Mouse (Mus musculus): Measurements from ENCODE around the gene Kif26b. TPM values are rescaled to one million over a fixed set of nuclear protein-coding genes. Genes with fewer than 3 reads are reported as not detected.

Kif26b gene
- polyA plus RNA-seq, 1 experiment = 0.45 TPM

DNA sequence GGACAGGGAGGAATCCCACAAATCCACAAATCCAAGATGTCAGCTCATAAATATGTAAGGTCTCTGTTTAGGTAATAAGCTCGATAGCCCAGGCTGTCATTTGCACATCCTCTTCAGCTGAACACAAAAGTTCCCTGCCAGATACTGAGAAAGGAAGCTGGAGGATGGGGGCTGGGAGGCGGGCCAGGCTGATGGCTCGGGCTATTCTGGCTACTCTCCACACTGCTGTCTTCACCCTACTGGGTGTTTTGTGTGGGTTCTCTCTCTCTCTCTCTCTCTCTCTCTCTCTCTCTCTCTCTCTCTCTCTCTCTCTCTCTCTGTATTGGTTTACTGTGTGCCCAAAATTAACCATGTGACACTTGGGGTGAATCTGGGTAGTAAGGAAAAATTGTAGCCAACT, 274.2 kb downstream of the Kif26b start:
- DNase-seq (ENCODE audit: low read depth, low spot score) = no peak
- 51% methylated on average over 3 of the region's 3 CpGs for WGBS

DNA sequence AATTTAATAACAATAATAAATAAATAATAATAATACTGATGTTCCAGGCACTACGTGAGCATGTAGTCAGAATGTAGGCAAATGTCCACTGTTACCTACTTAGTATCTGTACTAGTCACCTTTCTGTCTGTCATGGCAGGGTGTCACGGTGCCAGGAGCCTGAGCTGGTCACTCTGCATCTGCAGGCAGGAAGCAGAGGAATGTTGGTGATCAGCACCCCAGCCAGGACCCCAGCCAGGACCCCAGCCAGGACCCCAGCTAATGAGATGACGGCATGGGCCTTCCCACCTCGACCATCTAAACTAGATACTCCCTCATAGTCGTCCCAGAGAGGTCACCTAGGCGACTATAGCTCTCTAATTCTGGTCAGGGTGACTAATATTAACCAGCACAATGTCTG, 288.6 kb downstream of the Kif26b start:
- DNase-seq (ENCODE audit: low read depth, low spot score) = no peak

DNA sequence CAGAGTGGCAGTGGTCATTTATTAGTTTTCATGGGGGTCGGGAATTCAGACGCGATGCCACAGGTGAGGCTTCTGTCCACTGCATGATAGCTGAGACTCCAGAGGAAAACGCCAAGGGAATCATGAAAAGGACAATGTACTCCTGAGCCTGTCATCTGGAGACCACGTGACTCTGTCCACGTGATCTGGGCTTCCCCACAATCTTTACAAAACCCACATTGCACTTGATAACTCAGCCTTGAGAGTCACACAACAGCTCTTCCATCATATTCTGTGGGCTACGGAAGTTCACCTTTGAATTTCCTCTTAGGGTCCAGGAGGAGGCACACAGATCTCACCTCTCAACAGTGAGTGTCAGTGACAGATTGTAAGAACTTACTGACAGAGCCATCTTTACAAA, 290.1 kb downstream of the Kif26b start:
- WGBS = 84% methylated on average over 7 of the region's 7 CpGs

More for the DNA sequence above, 288.6 kb downstream of the Kif26b start:
- 83% methylated on average over 6 of the region's 6 CpGs for WGBS

DNA sequence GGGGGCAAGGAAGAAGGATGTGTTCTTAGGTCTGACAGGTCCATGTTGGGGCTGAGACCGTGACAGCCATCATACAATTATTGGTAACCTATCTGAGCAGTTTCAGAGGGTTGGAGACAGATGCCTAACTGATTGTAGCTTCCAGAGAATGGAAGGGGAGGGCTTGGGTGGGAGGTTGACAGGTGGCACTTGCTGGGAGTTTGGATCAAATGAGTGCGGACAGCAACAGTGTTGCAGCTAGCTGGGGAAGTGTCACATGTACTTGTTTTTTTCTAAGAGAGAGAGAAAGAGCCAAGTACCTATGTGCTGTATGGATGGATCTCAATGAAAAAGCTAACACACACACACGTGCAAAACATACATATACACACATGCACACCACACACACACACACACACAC, 291.2 kb downstream of the Kif26b start:
- DNase-seq (ENCODE audit: low read depth, low spot score) = no peak
- WGBS = 74% methylated on average over 3 of the region's 3 CpGs

More for the DNA sequence above, 290.1 kb downstream of the Kif26b start:
- no peak for DNase-seq (ENCODE audit: low read depth, low spot score)

DNA sequence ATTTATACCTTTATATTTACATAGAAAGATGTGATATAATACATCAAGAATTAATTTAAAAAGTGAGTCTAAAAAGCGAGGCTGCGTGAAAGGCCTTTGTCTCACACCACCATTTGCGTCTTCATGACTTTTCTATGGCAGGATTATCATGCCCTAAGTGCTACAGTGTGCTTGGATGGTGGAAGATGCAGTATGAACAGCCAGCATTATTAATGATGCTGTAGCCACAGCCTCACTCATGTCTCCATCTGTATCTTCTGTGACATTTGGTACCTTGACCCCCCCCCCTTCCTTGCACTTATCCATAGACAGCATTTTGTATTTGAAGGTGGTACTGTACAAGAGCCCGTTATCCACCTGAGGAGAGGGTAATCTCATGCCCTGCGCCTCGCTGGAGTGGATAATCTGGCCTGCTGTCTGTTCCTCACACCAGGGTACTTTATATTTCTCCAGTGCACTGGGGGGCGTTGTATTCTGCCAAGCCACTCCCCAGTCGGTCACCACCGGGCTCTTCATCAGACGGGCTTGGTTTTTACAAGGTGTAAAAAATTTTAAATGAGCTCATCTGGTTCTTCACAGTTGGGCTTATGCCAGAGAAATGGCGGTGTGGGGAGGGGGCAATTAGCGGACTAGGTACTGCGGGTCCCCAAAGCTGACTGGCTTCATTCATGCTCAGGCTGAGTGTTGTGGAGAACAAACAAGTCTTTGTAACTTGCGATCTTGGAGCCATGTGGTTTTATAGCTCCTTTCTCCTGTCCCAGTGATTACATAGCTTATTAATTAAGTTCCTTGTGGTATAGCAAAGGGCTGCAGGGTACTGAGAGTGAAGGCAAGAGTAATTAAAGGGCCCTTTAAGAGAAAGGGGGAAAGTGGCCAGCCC, 291.9 kb downstream of the Kif26b start:
- WGBS = 49% methylated on average over 14 of the region's 14 CpGs
- DNase-seq (ENCODE audit: low read depth, low spot score) = no peak

DNA sequence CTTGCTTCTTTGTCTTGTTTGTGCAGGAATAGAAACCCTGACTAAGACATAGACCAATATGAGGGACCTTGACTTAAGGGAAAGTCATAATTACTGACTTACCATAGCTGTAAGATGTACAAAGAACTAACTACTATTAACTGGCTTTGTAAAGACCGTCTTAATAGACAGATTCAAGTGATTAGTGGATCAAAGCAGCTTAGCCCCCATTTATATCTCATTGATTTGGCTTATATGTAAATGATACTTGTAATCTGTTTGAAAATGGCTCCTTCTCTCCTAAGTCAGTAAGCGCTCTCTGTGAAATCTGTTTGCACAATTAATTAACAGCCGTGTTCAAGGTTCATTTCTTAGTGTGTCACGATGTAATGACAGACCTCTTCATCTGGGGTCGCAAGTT, 295.9 kb downstream of the Kif26b start:
- WGBS = 87% methylated on average over 5 of the region's 5 CpGs
- no peak for DNase-seq (ENCODE audit: low read depth, low spot score)

DNA sequence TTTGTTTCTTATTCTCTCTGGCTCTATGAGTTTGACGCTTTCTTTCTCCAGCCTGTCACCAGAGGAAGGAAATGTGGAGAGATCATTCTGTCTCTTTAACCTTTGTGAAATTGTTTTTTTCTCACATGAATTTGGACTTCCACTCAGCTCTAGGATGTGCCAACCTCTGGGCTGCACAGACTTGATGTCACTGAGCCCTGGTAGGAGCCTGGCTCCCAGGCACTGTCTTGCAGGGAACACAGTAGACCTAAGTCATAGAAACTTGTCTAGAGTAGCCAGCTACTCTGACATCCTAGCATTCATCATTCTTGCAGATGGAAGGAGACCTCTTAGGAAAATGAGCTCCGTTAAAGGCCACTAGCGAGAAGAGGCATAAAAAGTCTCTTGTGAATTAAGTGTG, 298.3 kb downstream of the Kif26b start:
- WGBS = 87% methylated on average over 3 of the region's 3 CpGs

DNA sequence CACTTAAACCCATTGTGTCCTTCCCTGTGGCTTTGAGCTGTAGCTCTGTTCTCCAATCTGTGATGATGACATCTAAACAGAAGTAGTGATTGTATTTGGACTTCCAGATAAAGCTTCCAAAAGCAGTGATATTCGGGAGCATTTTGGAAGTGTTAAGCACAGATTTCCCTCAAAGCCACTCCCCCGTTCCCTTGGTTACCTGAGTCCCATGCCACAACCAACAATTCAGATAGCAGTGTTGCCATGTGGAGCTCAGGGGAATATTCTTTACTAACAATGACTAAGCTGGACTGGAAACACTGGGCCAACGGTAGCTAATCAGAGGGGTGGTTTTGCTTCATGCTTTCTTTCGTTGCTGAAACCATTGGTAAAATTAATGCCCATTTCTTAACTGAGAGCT, 300.5 kb downstream of the Kif26b start:
- WGBS = 80% methylated on average over 4 of the region's 4 CpGs
- DNase-seq (ENCODE audit: low read depth, low spot score) = no peak

More for the DNA sequence above, 298.3 kb downstream of the Kif26b start:
- DNase-seq (ENCODE audit: low read depth, low spot score) = no peak

DNA sequence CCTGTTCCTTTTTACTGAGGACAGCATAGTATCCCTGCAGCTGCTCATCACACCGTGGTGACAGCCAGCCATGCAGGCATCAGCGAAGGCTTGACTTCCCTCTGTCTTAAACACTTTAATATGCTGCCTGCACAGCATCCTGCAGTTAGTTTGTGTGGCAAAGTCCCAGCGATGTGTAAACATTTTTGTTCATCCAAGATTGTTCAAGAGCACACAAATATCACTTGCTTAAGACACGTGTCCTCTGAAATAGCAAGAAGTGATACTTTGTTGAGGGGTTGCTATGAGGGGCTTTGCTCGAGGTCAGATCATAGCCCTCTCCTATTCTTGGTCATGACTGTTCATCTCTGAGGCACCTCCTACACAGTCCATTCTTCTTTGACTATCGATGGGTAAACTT, 303.6 kb downstream of the Kif26b start:
- 69% methylated on average over 6 of the region's 6 CpGs for WGBS
- DNase-seq (ENCODE audit: low read depth, low spot score) = no peak

DNA sequence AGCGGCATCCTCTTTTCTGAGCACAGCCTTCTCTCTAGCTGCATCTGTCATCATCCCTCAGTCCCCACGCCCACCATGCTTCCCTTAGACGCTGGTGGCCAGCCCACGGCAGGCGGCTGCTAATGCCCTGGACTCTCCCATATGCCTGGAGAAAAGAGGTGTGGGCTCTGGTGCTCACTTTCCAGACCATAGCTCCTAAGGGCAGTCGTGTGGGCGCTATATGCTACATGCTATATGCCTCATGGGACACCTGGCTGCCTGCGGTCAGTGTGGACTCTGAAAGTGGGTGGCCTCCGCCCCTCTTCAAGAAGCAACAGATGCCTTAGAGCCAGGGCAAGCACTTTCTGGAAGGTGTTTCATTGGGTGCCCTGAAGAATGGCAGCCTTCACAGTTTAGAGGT, 306.9 kb downstream of the Kif26b start:
- 86% methylated on average over 9 of the region's 9 CpGs for whole genome bisulfite sequencing
- no peak for DNase-seq (ENCODE audit: low read depth, low spot score)

DNA sequence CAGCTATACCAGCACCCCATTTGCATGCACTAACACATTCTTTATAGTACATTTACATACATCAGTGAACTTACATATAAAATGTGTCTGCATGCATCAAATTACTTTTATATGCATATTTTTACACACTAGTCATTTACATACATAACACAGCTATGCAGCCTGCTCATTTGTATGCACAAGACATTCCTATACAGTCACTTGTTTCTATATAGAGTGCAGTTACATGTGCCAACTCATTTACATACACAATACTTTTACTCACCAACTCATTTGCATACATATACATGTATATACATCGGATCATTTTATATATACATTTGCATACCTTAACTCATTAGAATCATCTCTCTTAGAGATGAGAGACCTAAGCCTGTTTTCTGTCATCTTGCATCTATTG, 308.1 kb downstream of the Kif26b start:
- DNase-seq (ENCODE audit: low read depth, low spot score) = no peak
- 85% methylated on average over 1 of the region's 1 CpGs for WGBS

DNA sequence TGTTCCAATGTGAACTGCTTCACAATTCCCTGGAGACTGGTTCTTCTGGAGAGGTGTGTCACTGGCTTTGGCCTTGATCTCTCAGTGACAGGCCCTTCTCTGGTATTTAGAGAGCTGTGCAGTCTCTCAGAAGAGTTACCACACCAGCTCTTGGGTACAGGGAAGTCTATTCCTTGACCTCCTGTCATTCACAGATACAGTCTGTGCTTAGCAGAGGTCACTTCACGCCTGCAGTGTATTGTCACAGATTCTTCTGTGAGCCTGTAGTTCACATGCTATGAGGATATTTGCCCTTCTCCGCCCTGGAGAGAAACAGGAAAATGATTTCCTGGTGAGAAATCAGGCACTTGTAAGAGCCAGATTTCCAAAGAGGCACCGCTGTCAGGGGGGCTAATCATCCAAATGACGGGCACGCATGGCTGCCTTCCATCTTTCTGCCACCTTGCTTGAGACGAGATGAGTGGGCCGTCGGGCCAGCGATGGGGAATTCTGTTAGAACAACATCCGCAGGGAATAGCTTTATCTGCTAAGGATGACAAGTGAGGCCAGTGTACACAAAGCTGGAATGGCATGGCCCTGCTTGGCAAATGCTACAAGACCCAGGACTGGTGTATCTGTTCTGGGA, 309.9 kb downstream of the Kif26b start:
- DNase-seq (ENCODE audit: low read depth, low spot score) = no peak
- WGBS = 77% methylated on average over 10 of the region's 10 CpGs

DNA sequence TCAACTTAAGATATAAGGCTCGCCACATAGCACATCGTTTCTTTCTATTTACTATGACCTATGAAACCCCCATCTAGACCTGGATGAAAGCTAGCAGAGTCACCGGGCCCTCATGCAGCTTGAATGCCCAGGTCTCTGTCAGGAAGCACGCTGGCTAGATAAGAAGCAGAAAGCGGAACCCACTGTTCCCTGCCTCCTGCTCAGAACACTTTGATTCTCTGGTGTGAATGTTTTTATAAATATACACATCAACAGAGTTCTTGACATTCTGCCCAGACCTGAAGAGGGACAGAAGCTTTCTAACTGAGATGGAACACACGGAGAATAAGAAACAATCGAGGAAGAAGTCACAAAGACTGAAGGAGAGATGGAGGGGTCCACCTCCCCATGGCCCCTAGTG, 311.4 kb downstream of the Kif26b start:
- DNase-seq (ENCODE audit: low read depth, low spot score) = no peak
- WGBS = 74% methylated on average over 7 of the region's 7 CpGs

DNA sequence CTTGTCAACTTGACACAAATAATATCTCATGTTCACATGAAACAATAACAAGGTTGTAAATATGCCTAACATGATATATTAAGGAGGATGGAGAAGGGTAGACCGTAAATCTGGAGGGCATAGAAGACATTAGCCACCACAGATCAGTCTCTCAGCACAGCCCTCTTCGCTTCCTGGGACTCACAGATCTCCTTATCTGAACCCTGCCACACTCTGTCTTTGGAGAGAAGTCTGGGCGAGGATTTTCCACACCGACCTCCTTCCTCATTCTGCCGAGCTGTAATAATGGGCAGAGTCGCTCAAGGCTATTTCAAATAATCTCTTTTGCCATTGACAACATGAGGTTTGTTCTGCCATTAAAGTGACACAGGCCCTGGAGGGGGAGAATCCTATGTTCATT, 315.9 kb downstream of the Kif26b start:
- no peak for DNase-seq (ENCODE audit: low read depth, low spot score)
- WGBS = 74% methylated on average over 6 of the region's 6 CpGs

DNA sequence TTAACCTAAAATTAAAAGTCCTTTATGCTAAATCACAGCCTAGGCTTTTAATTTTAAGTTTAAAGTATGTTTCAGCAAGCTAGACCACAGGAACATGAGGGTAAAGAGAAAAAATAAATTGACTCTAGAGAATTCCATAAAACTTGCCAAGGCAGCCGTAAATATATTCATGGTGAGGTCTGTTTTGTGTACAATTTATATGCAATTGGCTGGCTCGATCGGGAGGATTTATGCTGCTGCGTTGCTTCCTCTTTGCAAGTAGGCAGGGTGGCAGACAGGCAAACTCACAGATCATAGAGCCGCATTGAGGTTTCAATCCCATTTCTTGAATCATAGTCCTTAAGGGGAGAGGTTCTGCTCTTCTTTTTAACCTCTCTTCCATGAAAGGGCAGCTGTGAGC, 318.6 kb downstream of the Kif26b start:
- no peak for DNase-seq (ENCODE audit: low read depth, low spot score)
- WGBS = 47% methylated on average over 5 of the region's 5 CpGs

DNA sequence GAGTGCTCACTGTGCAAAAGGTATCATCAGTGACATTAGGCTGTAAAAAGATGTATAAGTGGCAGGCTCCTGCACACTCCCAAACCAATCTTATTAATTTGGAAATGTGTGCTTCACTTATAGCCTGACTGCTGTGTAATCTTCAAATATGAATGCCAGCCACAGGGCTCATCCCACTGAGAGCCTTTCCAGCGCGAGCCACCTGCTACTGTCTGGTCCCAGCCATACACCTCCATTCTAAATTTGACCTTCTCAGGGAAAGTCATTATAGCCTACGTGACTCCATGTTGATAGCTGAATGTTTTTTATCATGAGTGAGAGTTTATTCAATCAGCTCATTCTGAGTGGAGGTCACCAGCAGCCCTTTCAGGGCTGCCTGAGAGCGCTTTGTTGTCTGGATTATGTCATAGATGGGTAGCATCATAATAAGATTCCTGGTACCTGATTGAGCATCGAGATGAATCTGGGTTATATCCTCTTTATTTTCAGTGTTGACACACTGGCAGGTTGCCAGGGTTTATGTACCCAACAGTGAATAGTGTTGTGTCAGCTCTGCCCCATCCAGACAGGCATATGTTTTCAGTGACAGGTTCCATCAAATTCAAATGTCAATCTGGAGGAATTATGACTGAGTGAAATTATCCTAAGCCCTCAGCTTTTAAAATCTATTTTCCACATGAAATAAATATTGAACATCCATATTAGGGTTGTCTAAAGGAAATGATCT, 319.6 kb downstream of the Kif26b start:
- WGBS = 74% methylated on average over 5 of the region's 5 CpGs
- no peak for DNase-seq (ENCODE audit: low read depth, low spot score)

DNA sequence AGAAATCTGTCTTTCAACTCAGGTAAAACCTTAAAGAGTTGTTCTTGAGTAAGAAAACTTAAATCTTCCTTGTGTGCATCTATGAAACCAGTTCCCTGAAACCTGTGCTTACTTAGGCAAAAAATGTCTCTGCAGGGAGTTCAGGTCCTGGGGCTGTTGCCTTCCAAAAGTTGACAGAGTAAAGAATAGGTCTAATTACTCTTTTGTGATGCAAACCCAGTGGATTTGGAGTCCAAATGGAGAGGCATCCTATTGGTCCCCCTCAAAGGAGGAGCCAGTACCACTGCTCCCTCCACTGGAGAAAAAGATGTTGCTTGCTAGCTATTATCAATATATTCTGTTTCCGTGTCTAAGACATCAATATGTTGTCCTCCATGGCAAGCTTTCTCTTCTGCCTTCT, 321.6 kb downstream of the Kif26b start:
- DNase-seq (ENCODE audit: low read depth, low spot score) = no peak
- 79% methylated on average over 1 of the region's 1 CpGs for WGBS

DNA sequence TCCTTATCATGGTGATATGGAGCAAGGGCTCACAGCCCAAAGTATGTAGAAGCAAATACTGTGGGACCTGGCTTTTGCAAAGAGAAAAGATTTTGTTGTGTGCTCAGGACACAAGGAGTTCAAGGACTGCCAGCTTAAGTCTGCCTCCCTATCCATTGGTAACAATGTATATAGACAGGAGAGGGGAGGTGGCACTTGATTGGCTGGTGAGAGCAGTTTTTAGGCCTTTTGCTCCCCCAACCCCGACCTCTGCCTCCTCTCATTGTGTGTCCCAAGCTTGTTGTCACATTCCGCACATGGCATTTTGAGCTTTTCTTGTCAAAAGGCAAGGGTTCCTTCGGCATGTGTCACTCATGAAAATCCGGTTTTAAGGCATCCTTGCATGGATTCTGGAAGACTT, 326.0 kb downstream of the Kif26b start:
- WGBS = 87% methylated on average over 4 of the region's 4 CpGs
- DNase-seq (ENCODE audit: low read depth, low spot score) = no peak

DNA sequence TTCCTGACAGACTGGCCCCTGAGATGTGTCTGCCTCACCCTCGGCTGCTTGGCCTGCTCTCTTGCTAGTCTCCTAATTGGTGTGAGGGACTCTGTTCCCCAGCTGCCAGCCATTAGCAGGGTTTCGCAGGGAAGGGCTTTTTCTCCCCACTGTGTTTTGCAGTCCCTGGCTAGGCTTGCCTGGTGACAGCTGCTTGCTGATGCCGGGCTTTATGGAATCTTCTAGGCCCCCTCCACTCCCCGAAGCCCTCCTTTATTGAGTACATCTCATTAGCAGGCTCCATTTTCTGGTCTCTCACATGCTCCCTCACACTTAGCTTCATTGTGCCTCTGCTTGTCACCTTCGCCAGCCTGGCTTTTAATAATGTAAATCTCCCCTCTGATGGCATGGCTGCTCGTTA, 327.0 kb downstream of the Kif26b start:
- WGBS = 80% methylated on average over 6 of the region's 6 CpGs
- no peak for DNase-seq (ENCODE audit: low read depth, low spot score)

DNA sequence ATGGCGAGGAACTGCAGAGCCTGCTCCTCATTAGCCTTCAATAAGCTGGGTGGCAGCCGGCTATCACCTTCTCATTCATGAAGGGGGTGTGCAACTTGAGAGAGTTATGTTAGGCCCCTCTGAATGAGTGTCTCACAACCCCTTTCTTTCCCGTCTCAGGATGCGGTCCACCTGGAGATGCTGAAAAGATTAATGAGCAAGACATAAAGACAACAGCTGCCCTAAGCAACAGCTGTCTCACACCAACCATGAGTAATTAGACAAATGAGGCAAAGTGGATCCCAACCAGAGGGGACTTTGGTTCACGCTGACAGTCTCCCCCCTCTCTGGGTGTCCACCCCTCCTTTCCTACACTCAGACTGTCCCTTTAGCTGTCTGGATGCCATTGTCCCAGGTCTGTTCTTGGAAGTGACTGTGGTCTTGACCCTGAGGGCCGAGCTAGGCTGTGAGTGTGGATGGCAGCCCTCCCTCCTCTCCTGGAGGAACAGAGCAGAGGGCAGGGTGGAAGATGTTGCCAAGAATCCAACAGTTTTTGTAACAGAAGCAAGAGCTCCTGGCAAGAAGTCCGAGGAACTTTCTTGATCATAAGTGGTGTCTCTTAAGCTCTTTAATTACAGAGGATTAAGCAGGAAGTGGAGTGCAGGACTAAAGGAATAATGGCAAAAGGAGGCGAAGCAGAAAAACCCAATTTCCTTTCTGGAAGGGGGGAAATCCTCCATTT, 331.9 kb downstream of the Kif26b start:
- 73% methylated on average over 8 of the region's 8 CpGs for WGBS

More for the DNA sequence above, 331.9 kb downstream of the Kif26b start:
- no peak for DNase-seq (ENCODE audit: low read depth, low spot score)

All from large intestine, adult 2 months (tissue).